ENCODE assay signal across 16 mouse cellular contexts in the genomic region with DNA sequence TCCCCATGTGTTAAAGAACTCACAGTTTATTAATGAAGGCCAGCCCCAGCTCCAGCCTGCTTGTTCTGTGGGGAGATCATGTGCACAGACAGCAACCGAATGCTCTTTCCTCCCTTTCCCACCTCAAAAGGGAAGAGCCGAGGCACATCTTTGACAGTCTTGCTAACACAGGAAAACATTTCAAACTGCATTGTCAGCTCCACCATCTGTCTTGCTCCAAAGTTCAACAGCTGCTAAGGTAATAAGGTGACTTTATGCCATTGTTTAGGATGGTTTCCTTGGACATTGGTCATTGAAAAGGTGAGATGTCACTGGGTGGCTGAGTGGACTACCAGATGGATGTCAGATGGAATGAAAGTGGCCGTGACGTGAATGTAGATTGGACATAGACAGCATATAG. TPM values are rescaled to one million over a fixed set of nuclear protein-coding genes. Genes with fewer than 3 reads are reported as not detected.
DNase-seq lines count a peak whose midpoint lies in the region; ATAC-seq and TF ChIP-seq lines count a peak whose summit lies in the region.
"Had no signal": no experiment of that assay in that cellular context is flagged by ENCODE, and none has a peak within 500 bp of the region (broad histone marks: within the 10 kb centered on the region; RNA-seq: fewer than 3 reads in every experiment).

No protein-coding gene starts in this region.

- no peaks in the 10 kb centered on the region for H3K27me3 ChIP-seq in heart, postnatal 0 days (ENCODE audit: control insufficient read depth, insufficient read depth, low read length)
- no peaks in the 10 kb centered on the region for H3K27me3 ChIP-seq in kidney, embryonic 15.5 days
- H3K27me3 ChIP-seq in kidney, embryonic 16.5 days (ENCODE audit: insufficient read depth, low read length) = no peaks in the 10 kb centered on the region
- H3K27me3 ChIP-seq in hindbrain, embryonic 12.5 days = no peaks in the 10 kb centered on the region
- H3K27me3 ChIP-seq: embryonic facial prominence, embryonic 12.5 days; forebrain, embryonic 15.5 days; intestine, embryonic 15.5 days had no signal

- DNase-seq in heart, adult 11 months = peak; percentile 95
- no peak for DNase-seq in heart, postnatal 25 days (ENCODE audit: low spot score)
- no peak for DNase-seq in heart, postnatal 0 days (ENCODE audit: low spot score)
- DNase-seq in heart, postnatal 36 days = no peak
- DNase-seq: adrenal gland, postnatal 10 days; cerebellum, adult 11-12 months; cerebellum, adult 9-10 months; cerebellum, postnatal 25 days; gastrocnemius, postnatal 10 days had no signal

- peaks cover 18% of the 10 kb centered on the region for H3K4me1 ChIP-seq in heart, postnatal 0 days (ENCODE audit: control insufficient read depth, insufficient read depth)
- peaks cover 18% of the 10 kb centered on the region for H3K4me1 ChIP-seq in kidney, embryonic 15.5 days
- peaks cover 27% of the 10 kb centered on the region for H3K4me1 ChIP-seq in kidney, embryonic 16.5 days (ENCODE audit: insufficient read depth, low read length)
- H3K4me1 ChIP-seq in hindbrain, embryonic 12.5 days = peaks cover 12% of the 10 kb centered on the region

- no peaks in the 10 kb centered on the region for H3K9me3 ChIP-seq in heart, postnatal 0 days (replicated peaks; ENCODE audit: control insufficient read depth, low read length)
- no peaks in the 10 kb centered on the region for H3K9me3 ChIP-seq in kidney, embryonic 15.5 days (replicated peaks)
- H3K9me3 ChIP-seq in kidney, embryonic 16.5 days (ENCODE audit: low read length) = peaks cover 3% of the 10 kb centered on the region; the same call in 1 of the 2 replicates
- no peaks in the 10 kb centered on the region for H3K9me3 ChIP-seq in hindbrain, embryonic 12.5 days (replicated peaks)
- H3K9me3 ChIP-seq: embryonic facial prominence, embryonic 12.5 days; forebrain, embryonic 15.5 days; intestine, embryonic 15.5 days had no signal

- no peak overlapping the region for H3K4me3 ChIP-seq in heart, postnatal 0 days (ENCODE audit: low read depth, low read length)
- no peak overlapping the region for H3K4me3 ChIP-seq in kidney, embryonic 15.5 days (replicated peaks)
- H3K4me3 ChIP-seq in kidney, embryonic 16.5 days (ENCODE audit: low read length) = no peak overlapping the region
- H3K4me3 ChIP-seq in hindbrain, embryonic 12.5 days = no peak overlapping the region
- H3K4me3 ChIP-seq: embryonic facial prominence, embryonic 12.5 days; forebrain, embryonic 15.5 days; intestine, embryonic 15.5 days had no signal

- TF ChIP-seq EP300 in heart, postnatal 0 days (IDR thresholded peaks at IDR 0.05; ENCODE audit: low read depth) = peak; percentile 63; the same call in 1 of the 2 replicates

- 0 out of 2 replicates have a peak, but pooled peaks have one; percentile 24 for ATAC-seq in heart, postnatal 0 days (ENCODE audit: insufficient read depth, low read depth)
- no peak for ATAC-seq in kidney, embryonic 15.5 days (replicated peaks; ENCODE audit: low FRiP score)
- no peak for ATAC-seq in kidney, embryonic 16.5 days (ENCODE audit: low FRiP score, low TSS enrichment)
- ATAC-seq in hindbrain, embryonic 12.5 days (ENCODE audit: low FRiP score) = no peak
- ATAC-seq: forebrain, embryonic 15.5 days; intestine, embryonic 15.5 days had no signal

- peak overlapping the region; percentile 43 for H3K27ac ChIP-seq in heart, postnatal 0 days (ENCODE audit: low read depth)
- H3K27ac ChIP-seq in kidney, embryonic 15.5 days = peak overlapping the region; percentile 48; the same call in 1 of the 2 replicates
- no peak overlapping the region for H3K27ac ChIP-seq in kidney, embryonic 16.5 days (ENCODE audit: low read length)
- no peak overlapping the region for H3K27ac ChIP-seq in hindbrain, embryonic 12.5 days
- H3K27ac ChIP-seq: embryonic facial prominence, embryonic 12.5 days; forebrain, embryonic 15.5 days; hindbrain, embryonic 14.5 days; intestine, embryonic 15.5 days had no signal

- no peak overlapping the region for H3K9ac ChIP-seq in heart, postnatal 0 days (replicated peaks; ENCODE audit: low read depth, low read length)
- H3K9ac ChIP-seq in kidney, embryonic 15.5 days = no peak overlapping the region
- no peak overlapping the region for H3K9ac ChIP-seq in kidney, embryonic 16.5 days (replicated peaks; ENCODE audit: low read length)
- no peak overlapping the region for H3K9ac ChIP-seq in hindbrain, embryonic 12.5 days
- H3K9ac ChIP-seq: embryonic facial prominence, embryonic 12.5 days; forebrain, embryonic 15.5 days; hindbrain, embryonic 14.5 days; intestine, embryonic 15.5 days had no signal

- H3K36me3 ChIP-seq in heart, postnatal 0 days (replicated peaks; ENCODE audit: control insufficient read depth, insufficient read depth, low read length) = no peaks in the 10 kb centered on the region
- H3K36me3 ChIP-seq in kidney, embryonic 15.5 days = no peaks in the 10 kb centered on the region
- H3K36me3 ChIP-seq in kidney, embryonic 16.5 days (ENCODE audit: insufficient read depth, low read length) = no peaks in the 10 kb centered on the region
- no peaks in the 10 kb centered on the region for H3K36me3 ChIP-seq in hindbrain, embryonic 12.5 days
- H3K36me3 ChIP-seq: embryonic facial prominence, embryonic 12.5 days; forebrain, embryonic 15.5 days; intestine, embryonic 15.5 days had no signal

- H3K4me2 ChIP-seq in heart, postnatal 0 days (ENCODE audit: low read depth, low read length) = no peak overlapping the region
- H3K4me2 ChIP-seq in kidney, embryonic 15.5 days = no peak overlapping the region
- H3K4me2 ChIP-seq in kidney, embryonic 16.5 days (replicated peaks; ENCODE audit: low read depth, low read length) = no peak overlapping the region
- H3K4me2 ChIP-seq in hindbrain, embryonic 12.5 days (replicated peaks) = no peak overlapping the region
- H3K4me2 ChIP-seq: embryonic facial prominence, embryonic 12.5 days; forebrain, embryonic 15.5 days; hindbrain, embryonic 14.5 days; intestine, embryonic 15.5 days had no signal

- WGBS in heart, postnatal 0 days = 78% methylated on average over 4 of the region's 4 CpGs
- whole genome bisulfite sequencing in kidney, embryonic 15.5 days = 72% methylated on average over 4 of the region's 4 CpGs
- 65% methylated on average over 4 of the region's 4 CpGs for WGBS in kidney, embryonic 16.5 days
- WGBS in hindbrain, embryonic 12.5 days = 79% methylated on average over 4 of the region's 4 CpGs

- TF ChIP-seq CTCF in heart, postnatal 0 days (IDR thresholded peaks at IDR 0.05; ENCODE audit: low read depth) = no peak

- intact Hi-C loops in heart, postnatal 25 days (cut with DNase I) = loop anchor here (2.0 kb wide), 2 partner anchors 23 to 71 kb away; no protein-coding TSS in a partner anchor
- intact Hi-C loops in heart, postnatal 36 days (cut with DNase I) = loop anchor here (2.0 to 5.0 kb wide), 3 partner anchors 25 to 67 kb away; no protein-coding TSS in a partner anchor

RNA-seq across cellular contexts. Expression of a gene that starts 58.0 kb away (rescaled TPM):
- 10 to 100 TPM; 14.5 to 16.1 TPM for total RNA-seq in heart, postnatal 25 days (2021)
- 17.6 and 21.2 TPM in 2 replicates for total RNA-seq in heart, postnatal 0 days (2014; rRNA removed; ENCODE audit: low replicate concordance)
- 3.3 and 4.1 TPM in 2 replicates for polyA plus RNA-seq in heart, postnatal 0 days (2015; fragmentation: Nextera tagmentation; extraction: Ambion mirVana)
- total RNA-seq in heart, postnatal 36 days (2021) = 10 to 100 TPM; 15.4 to 17.5 TPM
- 3.4 and 3.9 TPM in 2 replicates for polyA plus RNA-seq in kidney, embryonic 15.5 days (2015; fragmentation: Nextera tagmentation; extraction: Ambion mirVana)
- 2.8 and 3.0 TPM in 2 replicates for polyA plus RNA-seq in kidney, embryonic 16.5 days (2015; fragmentation: Nextera tagmentation; extraction: Ambion mirVana)
- polyA plus RNA-seq in hindbrain, embryonic 12.5 days (2016; fragmentation: Nextera tagmentation; extraction: Ambion mirVana) = 9.4 and 10.9 TPM in 2 replicates

Comparison
In these comparisons a context has a peak if more than half of its experiments do, and no peak if none do; other contexts are left out.
1. H3K27ac ChIP-seq: peak in heart, postnatal 0 days (single experiment) and kidney, embryonic 15.5 days (single experiment); none in kidney, embryonic 16.5 days (single experiment) and hindbrain, embryonic 12.5 days (single experiment).